Mouse (Mus musculus) olfactory bulb, adult 2 months (tissue): ENCODE data around the gene Smim11.

ENCODE experiments used
- CTCF ChIP-seq: fragments of 200-500 bp; IDR thresholded peaks from 2 replicates; pipeline ENCODE4 v1.5.1; 2012; ENCODE audit warnings: low read depth, mild to moderate bottlenecking, low read length, moderate library complexity; ENCODE audit not compliant: insufficient read depth
- POLR2A ChIP-seq: fragments of 200-500 bp; IDR thresholded peaks from 2 replicates; pipeline ENCODE4 v1.6.1; 2012; ENCODE audit warnings: mild to moderate bottlenecking, low read depth, low read length, moderate library complexity; ENCODE audit not compliant: insufficient read depth

DNA sequence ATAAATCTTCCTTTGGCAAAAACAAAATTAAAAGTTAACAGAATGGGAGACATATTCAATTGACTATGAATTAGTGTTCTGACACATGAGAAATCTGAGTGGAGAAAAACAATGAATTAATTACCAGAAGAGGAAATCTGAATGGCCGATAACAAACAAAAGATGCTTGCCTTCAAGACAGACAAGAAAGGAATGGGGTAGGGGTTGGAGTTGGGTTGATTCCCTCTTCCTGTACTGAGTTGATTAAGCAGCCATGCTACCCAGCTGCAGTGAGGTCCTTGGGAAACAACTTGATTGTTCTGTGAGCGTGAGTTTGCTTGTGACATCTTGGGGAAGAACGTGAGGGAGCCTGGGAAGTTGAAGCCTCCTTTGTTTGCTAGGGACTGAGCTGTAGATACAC, 46.8 kb upstream of the Smim11 start:
- no peak for TF ChIP-seq POLR2A
- no peak for TF ChIP-seq CTCF
